ENCODE assay signal across 25 mouse cellular contexts in the genomic region with DNA sequence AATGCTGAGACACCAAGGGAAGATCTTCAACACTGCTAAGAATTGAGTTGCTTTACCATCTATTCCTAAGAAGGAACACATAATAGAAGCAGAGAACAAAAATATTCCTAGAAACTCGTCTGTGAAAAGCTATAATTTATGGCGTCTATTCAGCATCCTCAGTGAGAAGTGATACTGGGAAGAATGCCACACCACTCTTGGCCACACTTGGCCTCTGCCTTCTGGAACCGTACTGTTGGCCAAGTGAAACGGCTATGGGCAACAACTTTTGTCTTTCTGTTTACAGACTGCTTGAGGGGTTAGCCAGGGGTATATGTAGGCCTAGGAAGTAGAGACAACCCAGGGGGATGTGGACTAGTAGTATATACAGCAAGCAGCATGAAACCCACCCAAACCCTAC.
DNase-seq lines count a peak whose midpoint lies in the region; ATAC-seq and TF ChIP-seq lines count a peak whose summit lies in the region.
"Had no signal": no experiment of that assay in that cellular context is flagged by ENCODE, and none has a peak within 500 bp of the region (broad histone marks: within the 10 kb centered on the region; RNA-seq: fewer than 3 reads in every experiment).

No protein-coding gene starts in this region.

- H3K27ac ChIP-seq in lung, embryonic 14.5 days (ENCODE audit: low read depth): no peak overlapping the region
- H3K27ac ChIP-seq in hindbrain, embryonic 13.5 days: no peak overlapping the region
- H3K27ac ChIP-seq: embryonic facial prominence, embryonic 10.5 days; embryonic facial prominence, embryonic 13.5 days; forebrain, embryonic 12.5 days; gastrocnemius, adult 2 months; hindbrain, embryonic 12.5 days; intestine, embryonic 15.5 days had no signal

- H3K4me1 ChIP-seq in lung, embryonic 14.5 days (ENCODE audit: insufficient read depth): no peaks in the 10 kb centered on the region
- no peaks in the 10 kb centered on the region for H3K4me1 ChIP-seq in hindbrain, embryonic 13.5 days (replicated peaks)
- H3K4me1 ChIP-seq: embryonic facial prominence, embryonic 13.5 days; forebrain, embryonic 12.5 days; hindbrain, embryonic 12.5 days; intestine, embryonic 15.5 days had no signal

- no peak overlapping the region for H3K4me2 ChIP-seq in lung, embryonic 14.5 days
- H3K4me2 ChIP-seq in hindbrain, embryonic 13.5 days: no peak overlapping the region
- H3K4me2 ChIP-seq: embryonic facial prominence, embryonic 13.5 days; forebrain, embryonic 12.5 days; heart, embryonic 11.5 days; hindbrain, embryonic 12.5 days; intestine, embryonic 15.5 days had no signal

- H3K27me3 ChIP-seq in lung, embryonic 14.5 days (ENCODE audit: insufficient read depth, low read length): no peaks in the 10 kb centered on the region
- H3K27me3 ChIP-seq in hindbrain, embryonic 13.5 days: no peaks in the 10 kb centered on the region
- H3K27me3 ChIP-seq: embryonic facial prominence, embryonic 13.5 days; forebrain, embryonic 12.5 days; hindbrain, embryonic 12.5 days; intestine, embryonic 15.5 days had no signal

- no peaks in the 10 kb centered on the region for H3K9me3 ChIP-seq in lung, embryonic 14.5 days (ENCODE audit: low read depth, low read length)
- no peaks in the 10 kb centered on the region for H3K9me3 ChIP-seq in hindbrain, embryonic 13.5 days
- H3K9me3 ChIP-seq: embryonic facial prominence, embryonic 10.5 days; embryonic facial prominence, embryonic 13.5 days; forebrain, embryonic 12.5 days; hindbrain, embryonic 12.5 days; intestine, embryonic 15.5 days had no signal

- no peak overlapping the region for H3K4me3 ChIP-seq in lung, embryonic 14.5 days (ENCODE audit: low read depth, low read length)
- H3K4me3 ChIP-seq in hindbrain, embryonic 13.5 days: no peak overlapping the region
- H3K4me3 ChIP-seq: embryonic facial prominence, embryonic 10.5 days; embryonic facial prominence, embryonic 13.5 days; erythroblast, embryonic 14.5 days; forebrain, embryonic 12.5 days; gastrocnemius, adult 2 months; hindbrain, embryonic 12.5 days; intestine, embryonic 15.5 days had no signal

- H3K36me3 ChIP-seq in lung, embryonic 14.5 days (ENCODE audit: insufficient read depth): no peaks in the 10 kb centered on the region
- no peaks in the 10 kb centered on the region for H3K36me3 ChIP-seq in hindbrain, embryonic 13.5 days
- H3K36me3 ChIP-seq: embryonic facial prominence, embryonic 10.5 days; embryonic facial prominence, embryonic 13.5 days; forebrain, embryonic 12.5 days; hindbrain, embryonic 12.5 days; intestine, embryonic 15.5 days had no signal

- no peak for ATAC-seq in lung, embryonic 14.5 days (ENCODE audit: insufficient read depth)
- no peak for ATAC-seq in hindbrain, embryonic 13.5 days (ENCODE audit: low FRiP score)
- ATAC-seq: CD4-positive, CD25-positive, alpha-beta regulatory T cell, adult 4 months; forebrain, embryonic 16.5 days; hindbrain, embryonic 16.5 days; intestine, embryonic 15.5 days had no signal

- 51% methylated on average over 4 of the region's 4 CpGs for whole genome bisulfite sequencing in lung, embryonic 14.5 days
- 86% methylated on average over 4 of the region's 4 CpGs for WGBS in hindbrain, embryonic 13.5 days

- TF ChIP-seq CTCF in lung, embryonic 14.5 days (IDR thresholded peaks at IDR 0.05; ENCODE audit: low read depth): no peak

- no peak overlapping the region for H3K9ac ChIP-seq in lung, embryonic 14.5 days
- H3K9ac ChIP-seq in hindbrain, embryonic 13.5 days: no peak overlapping the region
- H3K9ac ChIP-seq: embryonic facial prominence, embryonic 13.5 days; forebrain, embryonic 12.5 days; hindbrain, embryonic 12.5 days; intestine, embryonic 15.5 days had no signal

- DNase-seq in cerebellum, postnatal 10 days: peak; percentile 81 to 84
- DNase-seq in cerebellum, postnatal 4 days (ENCODE audit: low spot score in 2 of 2): no peak
- peak; percentile 22 to 30 for DNase-seq in cerebellum, postnatal 36 days
- DNase-seq in cerebellum, adult 9-10 months: no peak
- DNase-seq in lung, embryonic 14.5 days: peak; percentile 29
- no peak for DNase-seq in lung, postnatal 10 days
- DNase-seq: adrenal gland, adult 2 months; adrenal gland, postnatal 14 days; embryo, embryonic 11 days; gastrocnemius, adult 2 months; gastrocnemius, postnatal 14 days; heart, adult 11 months; kidney, adult 11 months; kidney, adult 8-10 months had no signal

Comparison
In these comparisons a context has a peak if more than half of its experiments do, and no peak if none do; other contexts are left out.
1. DNase-seq: peak in cerebellum, postnatal 10 days (2 of 2), cerebellum, postnatal 36 days (2 of 2) and lung, embryonic 14.5 days (single experiment); none in cerebellum, postnatal 4 days (0 of 2), cerebellum, adult 9-10 months (single experiment) and lung, postnatal 10 days (single experiment).